In the genomic region with DNA sequence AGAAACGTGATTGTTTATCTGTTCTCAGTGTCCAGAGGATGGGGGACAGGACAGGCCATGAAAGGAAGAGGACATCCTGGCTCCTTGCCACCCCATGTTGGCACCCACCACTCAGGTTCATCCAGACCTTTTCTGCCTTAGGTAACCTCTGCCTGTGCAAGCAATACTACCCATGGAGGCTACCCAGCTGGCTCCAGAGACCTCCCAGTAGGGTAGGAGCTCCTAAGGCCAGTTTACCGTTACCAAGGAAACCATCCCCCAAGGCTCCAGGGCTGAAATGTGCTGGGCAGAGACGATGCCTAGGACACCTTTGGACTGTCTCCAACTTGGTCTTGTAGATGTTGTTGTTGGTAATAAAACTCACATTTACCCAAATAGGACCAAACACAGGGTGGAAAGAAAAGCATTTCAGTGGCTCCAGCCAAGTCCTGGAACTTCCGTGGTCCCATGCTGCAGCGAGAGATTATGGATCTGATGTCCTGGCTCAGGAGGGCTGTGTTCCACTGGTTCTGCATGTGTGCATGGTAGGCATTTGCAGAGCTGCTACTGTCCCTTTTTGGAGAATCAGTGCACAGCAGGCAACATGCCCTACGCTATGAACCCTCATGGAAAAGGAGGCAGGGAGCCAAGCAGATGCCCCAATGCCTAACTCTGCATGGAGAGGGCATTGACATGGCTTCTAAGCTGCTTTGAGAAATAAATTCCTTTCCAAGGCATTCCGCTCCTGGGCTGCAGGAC, we compare ENCODE assay signal across 17 mouse cellular contexts. TPM values are rescaled to one million over a fixed set of nuclear protein-coding genes. Genes with fewer than 3 reads are reported as not detected.
DNase-seq lines count a peak whose midpoint lies in the region; ATAC-seq and TF ChIP-seq lines count a peak whose summit lies in the region.
"Had no signal": no experiment of that assay in that cellular context is flagged by ENCODE, and none has a peak within 500 bp of the region (broad histone marks: within the 10 kb centered on the region; RNA-seq: fewer than 3 reads in every experiment).

No protein-coding gene starts in this region.

- DNase-seq in layer of hippocampus, adult 2 months (ENCODE audit: low spot score in 2 of 2) = no peak
- no peak for DNase-seq in layer of hippocampus, postnatal 25 days (ENCODE audit: extremely low spot score in 1 of 2, low spot score in 1 of 2)
- DNase-seq in NIH3T3 (ENCODE audit: low read depth) = peak; percentile 13
- DNase-seq in cerebellum, adult 9-11 months = peak; percentile 37
- DNase-seq in liver, embryonic 11.5 days (ENCODE audit: low spot score) = no peak
- DNase-seq: gastrocnemius, postnatal 36 days; thymus, postnatal 4 days had no signal

- peaks cover 18% of the 10 kb centered on the region for H3K4me1 ChIP-seq in hindbrain, embryonic 16.5 days (ENCODE audit: control insufficient read depth, insufficient read depth, low read depth, low read length)
- H3K4me1 ChIP-seq in liver, embryonic 11.5 days (replicated peaks; ENCODE audit: control insufficient read depth, insufficient read depth, low read length) = no peaks in the 10 kb centered on the region

- peak; percentile 86 for ATAC-seq in hindbrain, embryonic 16.5 days
- ATAC-seq in erythroblast, adult 5-6 weeks (replicated peaks; ENCODE audit: low FRiP score, poor library complexity, severe bottlenecking) = no peak
- ATAC-seq in liver, embryonic 11.5 days (replicated peaks; ENCODE audit: low FRiP score) = no peak
- ATAC-seq: CD4-positive, CD25-positive, alpha-beta regulatory T cell, adult 4 months; lung, postnatal 0 days had no signal

- H3K4me3 ChIP-seq in layer of hippocampus, adult 2 months = no peak overlapping the region
- H3K4me3 ChIP-seq in hindbrain, embryonic 16.5 days (ENCODE audit: low read length) = no peak overlapping the region
- H3K4me3 ChIP-seq in liver, embryonic 11.5 days (ENCODE audit: low read depth, low read length) = no peak overlapping the region
- H3K4me3 ChIP-seq: heart, embryonic 13.5 days; kidney, embryonic 15.5 days; limb, embryonic 12.5 days; midbrain, embryonic 12.5 days had no signal

- no peak overlapping the region for H3K4me2 ChIP-seq in hindbrain, embryonic 16.5 days (ENCODE audit: low read length)
- H3K4me2 ChIP-seq in liver, embryonic 11.5 days = no peak overlapping the region
- H3K4me2 ChIP-seq: heart, embryonic 13.5 days; kidney, embryonic 15.5 days; limb, embryonic 12.5 days; midbrain, embryonic 12.5 days had no signal

- H3K27me3 ChIP-seq in hindbrain, embryonic 16.5 days (replicated peaks; ENCODE audit: control insufficient read depth, insufficient read depth, low read length) = no peaks in the 10 kb centered on the region
- H3K27me3 ChIP-seq in liver, embryonic 11.5 days (replicated peaks; ENCODE audit: control insufficient read depth, insufficient read depth, low read length) = no peaks in the 10 kb centered on the region
- H3K27me3 ChIP-seq: heart, embryonic 13.5 days; kidney, embryonic 15.5 days; limb, embryonic 12.5 days had no signal

- H3K36me3 ChIP-seq in hindbrain, embryonic 16.5 days (ENCODE audit: control insufficient read depth, insufficient read depth, low read length) = no peaks in the 10 kb centered on the region
- H3K36me3 ChIP-seq in liver, embryonic 11.5 days (ENCODE audit: control insufficient read depth, insufficient read depth, low read length) = no peaks in the 10 kb centered on the region
- H3K36me3 ChIP-seq: heart, embryonic 13.5 days; kidney, embryonic 15.5 days; limb, embryonic 12.5 days; midbrain, embryonic 12.5 days had no signal

- no peak overlapping the region for H3K9ac ChIP-seq in hindbrain, embryonic 16.5 days (ENCODE audit: low read depth, low read length)
- no peak overlapping the region for H3K9ac ChIP-seq in liver, embryonic 11.5 days (ENCODE audit: low read depth, low read length)
- H3K9ac ChIP-seq: heart, embryonic 13.5 days; kidney, embryonic 15.5 days; limb, embryonic 12.5 days; midbrain, embryonic 12.5 days had no signal

- peak overlapping the region; percentile 75 for H3K27ac ChIP-seq in layer of hippocampus, adult 2 months
- peak overlapping the region; percentile 61 for H3K27ac ChIP-seq in hindbrain, embryonic 16.5 days (ENCODE audit: low read depth, low read length)
- no peak overlapping the region for H3K27ac ChIP-seq in liver, embryonic 11.5 days (ENCODE audit: low read depth, low read length)
- H3K27ac ChIP-seq: heart, embryonic 13.5 days; kidney, embryonic 15.5 days; limb, embryonic 12.5 days; midbrain, embryonic 12.5 days; stomach, postnatal 0 days had no signal

- no peaks in the 10 kb centered on the region for H3K9me3 ChIP-seq in hindbrain, embryonic 16.5 days (ENCODE audit: control insufficient read depth, low read length)
- H3K9me3 ChIP-seq in liver, embryonic 11.5 days (ENCODE audit: control insufficient read depth, low read length) = no peaks in the 10 kb centered on the region
- H3K9me3 ChIP-seq: heart, embryonic 13.5 days; kidney, embryonic 15.5 days; limb, embryonic 12.5 days; midbrain, embryonic 12.5 days had no signal

- TF ChIP-seq CTCF in layer of hippocampus, adult 2 months (conservative IDR thresholded peaks at IDR 0.05) = no peak

- 40% methylated on average over 7 of the region's 7 CpGs for WGBS in hindbrain, embryonic 16.5 days
- 69% methylated on average over 7 of the region's 7 CpGs for WGBS in liver, embryonic 11.5 days

RNA-seq across cellular contexts. Expression of a gene that starts 6.0 kb away (rescaled TPM):
- total RNA-seq in layer of hippocampus, adult 2 months (2021) = 1 to 10 TPM; 3.3 to 3.6 TPM
- total RNA-seq in layer of hippocampus, postnatal 25 days (2021) = 1 to 10 TPM; 3.5 to 4.0 TPM
- polyA plus RNA-seq in hindbrain, embryonic 16.5 days (2015; fragmentation: Nextera tagmentation; extraction: Ambion mirVana) = 7.5 and 9.5 TPM in 2 replicates
- not detected in 2 replicates for total RNA-seq in erythroblast, adult 5-6 weeks (2015; ENCODE audit: low replicate concordance)
- total RNA-seq in erythroblast, adult 5-6 weeks (2017; ENCODE audit: low replicate concordance) = not detected in 2 replicates
- polyA plus RNA-seq in liver, embryonic 11.5 days (2014; fragmentation: Nextera tagmentation; extraction: Ambion mirVana) = not detected in 2 replicates
- total RNA-seq: gastrocnemius, postnatal 36 days had no signal
- polyA plus RNA-seq: heart, embryonic 13.5 days; limb, embryonic 12.5 days; small intestine, adult 2 months had no signal

RNA-seq across cellular contexts. Expression of a gene that starts 28.2 kb away (rescaled TPM):
- 100 to 1,000 TPM; 748 to 802 TPM for total RNA-seq in layer of hippocampus, adult 2 months (2021)
- 100 to 1,000 TPM; 728 to 849 TPM for total RNA-seq in layer of hippocampus, postnatal 25 days (2021)
- polyA plus RNA-seq in hindbrain, embryonic 16.5 days (2015; fragmentation: Nextera tagmentation; extraction: Ambion mirVana) = 223 and 225 TPM in 2 replicates
- total RNA-seq in erythroblast, adult 5-6 weeks (2015; ENCODE audit: low replicate concordance) = 4.8 and 7.7 TPM in 2 replicates
- 11.0 and 15.6 TPM in 2 replicates for total RNA-seq in erythroblast, adult 5-6 weeks (2017; ENCODE audit: low replicate concordance)
- 39.7 and 41.8 TPM in 2 replicates for polyA plus RNA-seq in liver, embryonic 11.5 days (2014; fragmentation: Nextera tagmentation; extraction: Ambion mirVana)

RNA-seq across cellular contexts. Expression of a gene that starts 38.5 kb away (rescaled TPM):
- total RNA-seq in layer of hippocampus, adult 2 months (2021) = not detected
- total RNA-seq in layer of hippocampus, postnatal 25 days (2021) = under 1 TPM in 1 of 2 experiments, not detected in 1; 0.12 TPM
- 0.21 TPM in 2 replicates for polyA plus RNA-seq in hindbrain, embryonic 16.5 days (2015; fragmentation: Nextera tagmentation; extraction: Ambion mirVana)
- total RNA-seq in erythroblast, adult 5-6 weeks (2015; ENCODE audit: low replicate concordance) = not detected in 2 replicates
- total RNA-seq in erythroblast, adult 5-6 weeks (2017; ENCODE audit: low replicate concordance) = 0.34 TPM in 1 of 2 replicates, not detected in the other
- polyA plus RNA-seq in liver, embryonic 11.5 days (2014; fragmentation: Nextera tagmentation; extraction: Ambion mirVana) = not detected in 2 replicates
- total RNA-seq: gastrocnemius, postnatal 36 days had no signal
- polyA plus RNA-seq: limb, embryonic 12.5 days had no signal

Comparison
In these comparisons a context has a peak if more than half of its experiments do, and no peak if none do; other contexts are left out.
1. DNase-seq: peak in NIH3T3 (single experiment) and cerebellum, adult 9-11 months (single experiment); none in layer of hippocampus, adult 2 months (0 of 2), layer of hippocampus, postnatal 25 days (0 of 2) and liver, embryonic 11.5 days (single experiment).
2. RNA of a gene that starts 6.0 kb away (total RNA-seq): 3.5 to 4.0 TPM in layer of hippocampus, postnatal 25 days and 3.3 to 3.6 TPM in layer of hippocampus, adult 2 months; not detected in erythroblast, adult 5-6 weeks; every median in the first group is over 4 times any median in the second.
3. RNA of a gene that starts 28.2 kb away (total RNA-seq): 728 to 849 TPM in layer of hippocampus, postnatal 25 days and 748 to 802 TPM in layer of hippocampus, adult 2 months; 4.8 to 15.6 TPM in erythroblast, adult 5-6 weeks; every median in the first group is over 10 times any median in the second.